Mouse (Mus musculus) cerebellum, adult (tissue): ENCODE data around the gene Krtap16-1.

Source experiments
- ATAC-seq: cut with Nextera tagmentation; 2 replicates; pipeline ENCODE4 v1.9.2; 2017; ENCODE audit warnings: mild to moderate bottlenecking, moderate library complexity, mixed read lengths; ENCODE audit not compliant: insufficient number of reproducible peaks, low FRiP score, low TSS enrichment

Gene Krtap16-1

DNA sequence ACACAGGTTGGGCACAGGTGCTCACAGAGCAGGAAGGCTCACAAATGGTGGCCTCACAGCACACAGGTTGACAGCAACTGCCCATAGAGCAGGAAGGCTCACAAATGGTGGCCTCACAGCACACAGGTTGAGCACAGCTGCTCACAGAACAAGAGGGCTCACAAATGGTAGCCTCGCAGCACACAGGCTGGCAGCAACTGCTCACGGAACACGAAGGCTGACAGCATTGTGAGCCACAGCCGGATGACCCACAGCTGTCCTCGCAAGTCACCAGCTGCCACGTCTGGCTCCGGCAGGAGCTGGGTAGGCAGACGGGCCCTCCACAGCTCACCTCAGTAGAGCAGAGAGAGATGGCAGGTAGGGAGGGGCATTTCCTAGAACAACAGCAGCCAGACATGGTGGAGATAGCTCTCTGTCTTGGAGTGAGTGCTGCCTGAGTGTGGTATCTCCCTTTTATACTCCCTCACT lies at the start of gene Krtap16-1:
TSS of gene Krtap16-1 (minus strand) at position 418 of the 468 bp plus-strand sequence.
- ATAC-seq = no peak

DNA sequence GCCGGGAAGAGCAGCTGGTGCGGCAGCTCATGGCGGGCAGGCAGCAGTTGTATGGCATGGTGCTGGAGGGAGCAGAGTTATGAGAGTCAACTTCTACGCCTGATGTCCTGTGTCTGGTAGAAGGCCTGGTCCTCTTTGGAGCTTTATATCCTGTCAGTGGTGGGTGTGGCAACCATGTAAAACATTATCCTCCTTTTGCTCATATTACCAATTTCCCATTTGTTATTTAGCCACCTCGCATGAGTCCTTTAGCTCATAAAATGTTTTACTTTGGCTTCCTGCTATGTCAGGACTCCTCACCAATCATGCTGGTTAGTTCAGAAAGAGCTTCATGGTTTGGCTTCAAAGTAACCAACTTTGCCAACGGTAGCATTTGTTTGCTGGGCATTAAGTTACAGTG lies 43.4 kb upstream of the Krtap16-1 start, which contains the start of gene Krt33b:
TSS of gene Krt33b (minus strand) at position 101 of the 400 bp plus-strand sequence.
- ATAC-seq = no peak

DNA sequence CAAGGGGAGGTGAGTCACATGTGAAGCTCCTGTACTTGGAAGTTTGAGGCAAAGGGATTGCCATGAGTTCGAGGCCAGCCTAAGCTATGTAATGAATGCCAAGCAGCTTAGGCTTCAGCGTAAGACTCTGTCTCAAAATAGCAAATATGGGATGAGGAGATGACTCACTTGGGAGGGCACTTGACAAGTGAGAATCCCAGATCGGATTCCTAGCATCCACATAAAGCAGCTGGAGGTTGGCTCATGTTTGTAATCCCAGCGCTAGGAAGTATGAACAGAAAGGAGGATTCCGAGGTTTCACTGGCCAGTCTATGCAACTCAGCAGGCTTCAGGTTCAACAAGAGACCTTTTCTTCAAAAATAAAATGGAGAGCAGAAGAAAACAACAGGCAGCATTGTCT lies 35.0 kb upstream of the Krtap16-1 start:
- no peak for ATAC-seq

DNA sequence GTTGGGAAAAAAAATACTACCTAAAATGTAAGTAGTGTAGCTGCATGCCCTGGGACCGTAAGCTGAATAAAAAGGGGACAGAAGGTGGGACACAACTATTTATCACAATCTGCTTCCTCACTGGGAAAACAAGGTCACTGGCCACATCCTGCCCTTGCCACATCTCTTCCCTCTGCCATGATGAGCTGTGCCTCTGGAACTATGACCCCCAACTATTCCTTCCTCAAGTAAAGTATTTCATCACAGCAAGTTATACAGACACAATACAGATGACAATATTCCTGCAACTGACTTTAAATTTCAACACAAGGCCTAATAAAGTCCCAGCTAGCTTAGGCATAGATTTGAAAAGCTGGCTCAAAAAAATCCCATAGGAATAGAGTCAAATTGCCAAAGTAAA lies 33.1 kb upstream of the Krtap16-1 start:
- ATAC-seq = no peak

DNA sequence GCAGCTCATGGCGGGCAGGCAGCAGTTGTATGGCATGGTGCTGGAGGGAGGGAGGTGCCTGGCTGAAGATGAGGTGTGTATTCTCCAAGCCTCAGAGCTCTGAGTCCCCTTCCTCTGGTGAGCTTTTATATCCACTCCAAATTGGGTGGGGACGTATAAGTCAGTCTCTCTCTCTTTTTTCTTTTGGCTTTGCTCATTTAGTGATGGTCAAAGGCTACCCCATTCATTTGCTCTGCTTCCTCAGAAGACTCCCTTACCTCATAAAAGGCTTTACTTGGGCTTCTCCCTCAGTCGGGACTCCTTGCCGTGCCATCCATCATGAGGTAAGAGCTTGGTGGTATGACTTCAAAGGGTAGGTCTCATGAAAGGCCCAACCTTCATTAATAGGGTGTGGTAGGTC lies 29.7 kb upstream of the Krtap16-1 start, which contains the start of gene Krt33a:
TSS of gene Krt33a (minus strand) at position 101 of the 400 bp plus-strand sequence.
- no peak for ATAC-seq

DNA sequence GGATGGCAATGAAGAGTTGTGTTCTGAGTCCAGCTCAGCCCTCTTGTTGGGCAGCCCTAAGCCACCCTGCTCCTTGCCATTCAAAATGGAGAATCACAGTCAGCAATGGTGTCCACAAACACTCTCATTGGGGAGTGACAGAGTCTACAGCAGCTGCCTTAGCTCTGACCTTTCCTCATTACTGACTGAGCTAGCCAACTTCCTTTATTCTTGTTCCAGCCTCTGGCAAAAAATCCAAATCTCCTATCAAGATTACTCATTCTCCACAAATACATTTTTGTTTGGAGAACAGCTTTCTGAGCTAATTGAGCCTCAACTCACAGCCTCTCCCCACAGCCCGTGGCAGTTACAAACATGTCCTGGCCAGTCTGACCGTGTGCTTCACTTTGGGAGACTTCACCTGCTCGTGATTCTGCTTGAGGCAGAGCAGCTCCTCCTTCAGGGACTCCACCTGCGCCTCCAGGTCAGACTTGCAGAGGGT lies 27.3 kb upstream of the Krtap16-1 start:
- ATAC-seq = no peak

DNA sequence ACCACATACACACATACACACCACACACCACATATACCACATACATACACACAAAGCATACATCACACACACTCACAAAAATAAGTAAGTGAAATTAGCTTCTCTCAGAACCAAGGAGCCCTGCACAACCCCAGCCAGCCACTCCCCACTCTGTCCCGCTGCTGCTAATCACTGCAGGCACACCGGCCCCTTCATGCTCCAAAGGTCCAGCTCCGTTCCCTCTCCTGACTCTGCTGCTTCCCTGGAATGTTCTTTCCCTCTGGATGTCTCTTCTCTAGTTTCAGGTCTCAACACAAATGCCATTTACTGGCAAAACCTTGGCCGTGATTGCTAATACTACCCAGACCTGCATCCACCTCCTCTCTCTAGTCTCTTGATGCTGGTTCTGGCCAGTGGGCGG lies 24.3 kb upstream of the Krtap16-1 start:
- ATAC-seq = no peak

DNA sequence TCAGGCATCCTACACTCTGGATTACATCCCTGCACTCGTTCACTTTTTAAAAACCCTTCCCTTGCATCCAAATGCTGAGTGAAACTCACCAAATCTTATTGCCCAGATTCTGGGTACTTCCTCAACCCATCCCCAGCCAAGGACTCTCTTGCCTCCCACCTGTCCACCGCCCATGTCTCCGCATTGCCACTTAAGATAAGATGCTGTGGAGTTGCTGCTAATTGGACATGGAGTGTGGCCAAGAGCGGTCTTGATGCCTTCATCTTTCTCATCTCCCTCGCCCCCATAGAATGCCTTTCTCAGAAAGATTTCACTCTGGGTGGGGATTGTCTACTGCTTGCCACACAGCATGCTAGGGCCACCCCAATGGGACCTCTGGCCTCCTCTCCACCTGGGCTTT lies 21.9 kb upstream of the Krtap16-1 start:
- no peak for ATAC-seq

DNA sequence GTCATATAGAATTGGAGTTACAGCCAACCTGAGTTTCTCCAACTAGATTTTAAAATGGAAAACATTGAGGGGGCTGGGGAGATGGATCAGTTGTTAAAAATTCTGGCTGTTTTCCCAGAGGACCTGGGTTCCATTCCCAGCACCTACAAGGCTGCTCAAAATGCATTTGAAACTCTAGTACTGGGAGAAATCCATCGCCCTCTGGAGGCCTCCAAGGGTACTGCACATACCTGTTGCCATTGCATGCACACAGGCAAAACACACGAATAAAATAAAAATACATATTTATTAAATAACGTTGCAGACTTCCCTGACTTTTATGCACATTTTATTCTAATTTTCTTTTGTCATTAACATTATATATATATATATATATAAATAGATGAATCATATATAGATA lies 20.2 kb upstream of the Krtap16-1 start:
- ATAC-seq = no peak

DNA sequence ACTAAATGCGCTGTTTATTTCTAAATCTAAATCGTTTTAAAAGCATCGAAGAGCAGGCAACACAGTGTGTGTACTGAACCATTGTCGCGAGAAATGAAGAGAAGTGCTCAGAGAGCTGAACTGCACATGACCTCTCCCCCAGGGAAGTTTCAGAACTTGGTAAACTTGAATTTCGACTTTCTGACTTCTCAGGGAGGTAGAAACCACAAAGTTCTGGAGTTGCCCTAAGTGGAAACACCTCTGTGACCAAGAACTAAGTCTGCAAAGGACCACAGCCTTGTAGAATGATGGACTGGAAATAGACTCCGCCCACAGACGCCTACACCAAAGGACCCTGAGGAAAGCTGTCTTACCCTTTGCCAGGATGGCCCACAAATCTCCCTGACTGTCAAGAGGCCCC lies 19.5 kb upstream of the Krtap16-1 start:
- ATAC-seq = no peak

DNA sequence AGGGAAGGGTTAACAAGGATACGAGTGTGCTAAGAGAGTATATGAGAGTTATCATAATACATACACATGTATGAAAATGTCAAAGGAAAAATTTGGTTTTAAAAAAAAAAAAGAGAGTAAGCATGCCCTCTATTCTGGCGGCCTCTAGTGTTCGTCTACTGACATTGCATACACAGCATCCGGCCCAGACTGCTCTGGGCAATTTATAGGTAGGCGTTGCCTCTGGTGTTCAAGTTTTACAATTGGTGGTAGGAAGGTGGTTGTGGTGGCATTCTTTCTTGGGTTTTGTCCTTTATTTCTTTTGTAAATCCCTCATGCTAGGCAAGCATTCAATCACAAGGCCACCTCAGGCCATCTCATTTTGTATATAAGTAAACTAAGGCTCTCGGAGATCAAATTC lies 18.4 kb upstream of the Krtap16-1 start:
- ATAC-seq = no peak

DNA sequence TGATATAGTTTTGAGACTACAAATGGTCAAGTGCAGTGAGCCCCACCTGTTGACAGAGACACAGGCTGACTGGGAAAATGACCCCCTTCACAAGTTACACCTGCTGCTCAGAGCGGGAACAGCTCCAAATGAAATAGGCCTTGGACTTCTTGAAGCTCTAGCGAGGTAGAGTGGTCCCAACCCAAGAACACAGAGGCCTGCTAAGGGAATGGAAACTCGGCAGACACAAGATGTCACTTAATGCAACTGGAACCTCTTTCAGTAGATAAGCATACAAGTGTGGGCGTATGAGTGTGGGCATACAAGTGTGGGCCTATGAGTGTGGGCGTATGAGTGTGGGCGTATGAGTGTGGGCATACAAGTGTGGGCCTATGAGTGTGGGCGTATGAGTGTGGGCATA lies 12.7 kb upstream of the Krtap16-1 start:
- no peak for ATAC-seq

DNA sequence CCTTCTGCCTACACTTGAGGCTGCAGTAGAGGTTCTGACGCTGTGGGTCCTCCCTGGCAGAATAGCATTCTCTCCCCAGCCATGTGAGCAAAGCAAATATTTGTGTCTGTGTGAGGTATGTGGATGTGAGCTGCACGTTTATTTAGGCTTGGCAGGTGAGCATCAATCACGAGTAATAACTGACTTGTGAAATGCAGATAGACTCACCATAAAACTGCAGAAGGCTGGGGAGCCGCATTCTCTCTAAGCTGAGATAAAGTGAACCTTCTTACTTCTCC lies 7.9 kb upstream of the Krtap16-1 start:
- ATAC-seq = no peak

DNA sequence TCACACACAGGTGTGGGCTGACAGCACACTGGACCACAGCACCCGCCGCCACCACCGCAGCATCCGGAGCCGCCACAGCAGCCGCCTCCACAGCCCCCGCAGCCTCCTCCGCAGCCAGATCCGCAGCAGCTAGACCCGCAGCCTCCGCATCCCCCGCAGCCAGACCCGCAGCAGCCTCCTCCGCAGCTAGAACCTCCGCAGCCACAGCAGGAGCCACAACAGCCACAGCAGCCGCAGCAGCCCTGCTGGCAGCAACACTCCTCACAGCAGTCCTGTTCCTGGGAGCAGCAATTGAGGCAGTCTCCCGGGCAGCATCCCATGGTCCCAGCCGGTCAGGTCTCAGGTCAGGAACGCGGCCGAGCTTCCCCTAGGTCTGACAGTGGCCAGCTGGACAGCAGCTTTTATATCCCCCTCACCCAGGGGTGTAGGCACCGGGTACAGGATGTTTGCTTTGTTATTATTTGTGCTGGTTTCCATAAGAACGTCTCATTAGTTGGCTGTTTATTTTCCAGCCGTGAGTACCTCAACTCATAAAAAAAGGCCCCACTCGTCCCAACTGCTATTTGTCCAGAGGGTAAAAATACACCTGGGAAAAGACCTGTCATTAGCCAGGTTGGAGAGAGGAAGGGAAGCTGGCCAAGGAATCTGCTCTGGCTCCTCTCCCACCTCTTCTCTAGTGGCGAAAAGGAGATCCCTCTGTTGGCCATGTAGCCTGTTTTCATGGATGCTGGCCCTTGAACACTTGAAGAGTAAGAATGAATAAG lies 7.4 kb upstream of the Krtap16-1 start, which contains the start of gene Krtap17-1:
TSS of gene Krtap17-1 (minus strand) at position 375 of the 764 bp plus-strand sequence.
- no peak for ATAC-seq

DNA sequence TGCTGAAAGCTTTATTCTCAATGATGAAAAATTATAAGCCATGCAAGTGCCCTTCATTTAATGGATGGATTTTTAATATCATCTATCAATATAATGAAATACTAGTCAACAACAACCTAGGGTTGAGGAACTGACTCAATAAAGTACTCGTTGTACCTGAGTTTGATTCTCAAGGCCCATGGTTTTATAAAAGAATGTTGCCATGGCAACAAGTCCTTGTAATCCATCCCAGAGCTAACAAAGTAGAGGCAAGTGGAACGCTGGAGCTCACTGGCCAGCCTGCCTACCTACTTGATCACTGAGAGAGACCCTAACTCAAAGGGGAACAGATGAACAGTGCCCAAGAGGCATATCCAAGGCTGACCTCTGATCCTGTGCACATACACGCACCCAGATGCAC lies 4.2 kb upstream of the Krtap16-1 start:
- ATAC-seq = no peak

DNA sequence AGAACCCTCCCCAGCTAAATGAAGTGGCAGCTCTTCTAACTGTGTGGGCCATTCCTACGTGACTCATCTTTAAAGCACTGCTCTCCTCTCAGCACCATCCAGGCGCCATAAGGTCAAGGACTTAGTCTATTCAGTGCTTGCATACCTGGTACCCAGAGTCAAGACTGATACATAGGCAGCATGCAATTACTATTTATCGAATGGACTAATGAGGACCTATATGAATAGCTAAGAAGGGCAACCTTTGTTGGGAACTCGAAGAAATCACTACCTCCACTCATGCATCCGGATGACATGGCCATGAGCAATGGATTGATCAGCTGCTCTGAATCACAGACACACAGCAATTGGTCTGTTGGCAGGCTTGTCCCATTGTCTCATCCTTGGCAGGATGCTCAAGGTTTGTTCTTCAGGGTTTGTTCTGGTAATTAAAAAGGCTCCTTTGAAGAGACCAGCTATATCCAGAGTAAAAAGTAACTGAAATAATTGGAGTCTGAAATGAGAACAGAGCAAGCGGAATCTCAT lies 3.5 kb upstream of the Krtap16-1 start:
- no peak for ATAC-seq

DNA sequence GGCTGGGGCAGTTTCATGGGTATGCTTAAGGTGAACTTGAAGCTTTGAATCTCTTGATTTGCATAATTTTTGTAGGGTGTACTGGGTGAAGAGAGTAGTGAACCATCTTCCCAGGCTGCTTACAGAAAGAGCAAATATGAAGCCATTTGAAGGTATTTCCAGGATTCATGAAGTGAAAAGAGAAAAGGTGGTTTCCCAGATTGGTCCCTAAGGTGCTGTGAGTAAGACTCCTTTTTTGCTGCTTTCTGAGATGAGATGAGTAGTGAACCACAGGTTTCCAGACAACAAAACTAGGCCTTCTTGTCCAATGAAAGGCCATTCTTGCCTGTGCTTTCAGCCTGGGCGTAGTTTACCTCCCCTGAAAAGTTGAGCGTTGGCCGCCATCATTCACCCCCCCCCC lies 2.1 kb upstream of the Krtap16-1 start:
- ATAC-seq = no peak

DNA sequence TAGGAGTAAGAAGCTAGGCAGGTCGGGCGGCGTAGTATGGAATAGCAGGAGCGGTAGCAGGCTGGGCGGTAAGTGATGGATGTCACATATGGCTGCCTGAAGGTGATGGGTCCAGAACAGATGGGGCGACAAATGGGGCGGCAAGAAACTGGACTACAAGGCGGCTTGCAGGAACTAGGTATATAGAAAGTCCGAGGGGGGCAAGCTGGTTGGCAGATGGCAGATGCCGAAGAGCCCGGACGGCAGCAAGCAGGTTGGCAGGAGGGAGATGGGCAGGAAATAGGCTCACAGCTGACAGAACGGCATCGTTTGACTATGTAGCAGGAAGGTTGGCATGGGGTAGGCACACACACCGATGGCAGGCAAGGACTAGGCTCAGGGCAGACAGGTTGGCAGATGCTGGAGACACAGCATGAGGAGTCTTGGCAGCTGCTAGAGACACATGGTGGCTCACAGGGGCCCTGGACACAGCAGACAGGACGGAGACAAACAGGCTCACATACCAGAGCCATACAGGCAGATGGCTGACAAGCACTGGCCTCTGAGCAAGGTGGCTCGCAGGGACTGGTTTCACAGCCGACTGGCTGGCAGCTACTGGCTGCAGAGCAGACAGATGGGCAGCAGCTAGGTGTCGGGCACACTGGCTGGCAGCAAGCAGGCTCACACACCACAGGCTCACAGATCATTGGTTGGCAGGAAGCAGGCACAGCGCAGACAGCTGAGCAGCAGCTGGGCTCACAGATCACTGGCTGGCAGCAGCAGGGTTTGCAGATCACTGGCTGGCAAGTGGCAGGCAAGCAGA lies 905 bp downstream of the Krtap16-1 start:
- peak; percentile 89 for ATAC-seq

DNA sequence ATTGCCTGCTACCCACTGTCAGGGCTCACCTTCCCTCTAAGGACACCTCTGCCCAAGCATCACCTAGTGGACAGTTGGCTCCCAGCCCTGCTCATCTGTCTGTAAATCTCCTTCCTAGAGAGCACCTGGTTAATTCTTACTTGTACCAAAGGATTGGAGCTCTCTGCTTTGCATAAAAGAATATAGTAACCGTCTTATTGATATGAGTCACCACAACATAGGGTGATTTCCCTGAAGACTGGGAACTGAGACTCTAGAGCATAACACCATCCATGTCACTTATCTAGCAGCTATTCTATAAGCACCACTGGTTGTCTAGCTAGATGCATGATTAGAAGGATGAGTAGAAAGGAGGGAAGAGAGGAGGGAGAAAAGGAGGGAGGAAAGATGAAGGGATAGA lies 3.0 kb downstream of the Krtap16-1 start:
- ATAC-seq = no peak

DNA sequence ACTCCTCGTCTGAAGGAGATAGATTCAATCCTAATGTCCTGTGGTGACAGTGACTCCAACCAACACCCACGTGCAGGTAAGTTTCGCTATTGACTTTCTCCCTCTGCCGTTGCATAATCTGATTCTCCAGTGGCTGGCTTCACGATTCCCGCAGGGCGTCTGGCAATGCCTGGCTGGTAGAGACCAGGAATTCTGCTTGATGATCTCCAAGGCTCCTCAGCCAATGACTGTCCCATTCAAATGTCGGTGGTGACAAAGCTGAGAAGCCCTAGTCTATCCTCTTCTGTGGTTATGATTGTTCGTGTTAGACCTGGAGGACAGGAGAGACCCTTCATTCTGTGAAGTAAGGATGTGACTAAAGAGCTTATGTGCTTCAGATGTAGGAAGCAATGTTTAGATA lies 3.7 kb downstream of the Krtap16-1 start:
- ATAC-seq = no peak

DNA sequence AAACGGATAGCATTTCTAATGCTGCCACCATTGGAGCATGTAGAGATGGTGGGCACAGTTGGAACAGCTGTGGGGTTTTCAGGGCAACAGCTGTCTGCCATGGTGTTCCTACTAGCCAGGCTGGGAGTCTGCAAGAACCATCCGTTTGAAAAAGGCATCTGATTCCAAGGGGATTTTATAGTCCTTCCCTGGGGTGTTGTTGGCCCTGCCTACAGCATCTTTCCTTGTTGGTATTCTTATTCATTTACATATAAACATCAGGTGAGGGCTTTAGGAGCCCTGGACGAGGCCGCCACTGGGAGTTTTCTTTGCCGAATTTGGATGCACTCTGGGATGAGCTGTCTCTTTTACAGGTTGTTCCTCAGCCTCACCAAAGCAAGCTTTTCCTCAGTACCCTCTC lies 7.4 kb downstream of the Krtap16-1 start, which contains the start of gene Krtap29-1:
TSS of gene Krtap29-1 (minus strand) at position 101 of the 400 bp plus-strand sequence.
- ATAC-seq = no peak
